Mouse (Mus musculus) E14TG2a.4 (cell line): ENCODE data around the gene Zp2.

ENCODE experiments used
- CTCF ChIP-seq: conservative IDR thresholded peaks from 2 replicates; pipeline ENCODE4 v1.5.1; 2014; ENCODE audit warnings: low read length
- NANOG ChIP-seq: IDR thresholded peaks from 2 replicates; pipeline ENCODE4 v1.6.1; 2014; ENCODE audit warnings: borderline replicate concordance, low read length, mixed read lengths
- POU5F1 ChIP-seq: IDR thresholded peaks from 2 replicates; pipeline ENCODE4 v1.6.1; 2014; ENCODE audit warnings: low read length, borderline replicate concordance

DNA sequence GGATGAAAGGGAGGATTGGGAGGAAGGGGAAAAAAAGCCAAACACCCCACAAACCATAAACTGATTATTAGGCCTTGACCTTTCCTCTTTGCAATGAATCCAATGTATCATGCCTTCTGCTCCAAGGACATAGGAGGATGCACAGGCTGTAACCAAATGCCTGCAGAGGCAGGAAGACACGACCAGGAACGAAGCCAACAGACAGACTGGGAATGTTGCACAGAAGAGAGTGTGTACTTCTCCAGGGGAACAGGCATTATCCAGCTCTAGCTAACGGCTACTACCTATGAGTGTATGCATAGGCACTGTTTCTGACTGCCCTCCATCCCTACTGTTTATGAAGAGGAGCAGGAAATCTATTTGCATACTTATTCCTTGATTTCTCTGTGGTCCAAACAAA lies 47.1 kb upstream of the Zp2 start:
- no peak for TF ChIP-seq CTCF
- no peak for TF ChIP-seq NANOG
- TF ChIP-seq POU5F1: no peak
